Mouse (Mus musculus) olfactory bulb, adult 2 months (tissue): ENCODE measurements around the gene March8.

Source experiments
- CTCF ChIP-seq: fragments of 200-500 bp; IDR thresholded peaks from 2 replicates; pipeline ENCODE4 v1.5.1; 2012; ENCODE audit warnings: low read depth, mild to moderate bottlenecking, low read length, moderate library complexity; ENCODE audit not compliant: insufficient read depth
- POLR2A ChIP-seq: fragments of 200-500 bp; IDR thresholded peaks from 2 replicates; pipeline ENCODE4 v1.6.1; 2012; ENCODE audit warnings: mild to moderate bottlenecking, low read depth, low read length, moderate library complexity; ENCODE audit not compliant: insufficient read depth

DNA sequence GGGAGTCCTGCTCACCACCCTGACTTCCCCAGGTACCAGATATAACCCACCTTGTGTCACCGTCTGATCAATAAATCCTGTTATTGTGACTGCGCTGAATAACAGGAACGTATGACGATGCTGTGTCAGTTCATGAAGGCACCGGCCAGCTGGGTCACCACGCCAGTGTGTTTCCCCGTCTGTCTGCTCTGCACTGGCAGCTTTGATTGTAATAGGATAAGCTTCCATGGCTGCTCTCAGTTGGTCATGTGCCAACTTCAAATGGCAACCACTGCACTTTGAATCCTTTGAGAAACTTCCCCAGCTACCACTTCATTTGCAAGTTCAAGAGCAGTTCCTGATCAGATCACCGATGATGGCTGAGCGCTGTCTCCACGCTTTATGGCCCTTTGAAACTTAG, 45.8 kb downstream of the March8 start:
- TF ChIP-seq CTCF: no peak
- TF ChIP-seq POLR2A: no peak
